Mouse (Mus musculus) B cell, adult 2 months (primary cell): ENCODE results near the gene 4931428F04Rik.
"Not testable (repeated sequence)": the region's sequence is repeated elsewhere in the genome, so short reads cannot be mapped to it uniquely, and the experiment has no call there.

ENCODE experiments used
- DNase-seq, 2 experiments: peaks; one replicate each; pipeline ENCODE4 v3.0.0; 2022

Gene 4931428F04Rik

GRCm38 (mm10) chr8:105306146-105306691 is 16.6 kb upstream of the 4931428F04Rik start:
- DNase-seq: no peak

- DNase-seq: peak; percentile 13 to 17
Measured at GRCm38 (mm10) chr8:105305211-105306145, 15.8 kb upstream of the 4931428F04Rik start, which contains the start of gene Elmo3. TSS of gene Elmo3 (plus strand) at chr8:105305601.

- no peak for DNase-seq
Measured at GRCm38 (mm10) chr8:105304325-105305210, 14.9 kb upstream of the 4931428F04Rik start.

GRCm38 (mm10) chr8:105303874-105304273 is 14.2 kb upstream of the 4931428F04Rik start:
- DNase-seq: no peak

- DNase-seq: no peak
Measured at GRCm38 (mm10) chr8:105303396-105303795, 13.7 kb upstream of the 4931428F04Rik start.

- no peak for DNase-seq
Measured at GRCm38 (mm10) chr8:105299962-105300361, 10.3 kb upstream of the 4931428F04Rik start.

- DNase-seq: no peak
Measured at GRCm38 (mm10) chr8:105298351-105299252, 8.9 kb upstream of the 4931428F04Rik start.

GRCm38 (mm10) chr8:105297511-105298192 is 8.0 kb upstream of the 4931428F04Rik start, which contains the start of gene E2f4:
TSS of gene E2f4 (plus strand) at chr8:105297663.
- peak; percentile 91 to 92 for DNase-seq

- DNase-seq: no peak
Measured at GRCm38 (mm10) chr8:105295895-105296573, 6.4 kb upstream of the 4931428F04Rik start, which contains the start of gene Exoc3l. TSS of gene Exoc3l (minus strand) at chr8:105296101.

- no peak for DNase-seq
Measured at GRCm38 (mm10) chr8:105295256-105295655, 5.6 kb upstream of the 4931428F04Rik start.

- DNase-seq: no peak
Measured at GRCm38 (mm10) chr8:105294776-105295175, 5.1 kb upstream of the 4931428F04Rik start.

- no peak for DNase-seq
Measured at GRCm38 (mm10) chr8:105293405-105293804, 3.7 kb upstream of the 4931428F04Rik start.

GRCm38 (mm10) chr8:105292471-105292870 is 2.8 kb upstream of the 4931428F04Rik start:
- no peak for DNase-seq

GRCm38 (mm10) chr8:105291802-105292201 is 2.1 kb upstream of the 4931428F04Rik start:
- DNase-seq: peak in 1 of 2 experiments; percentile 35

GRCm38 (mm10) chr8:105291364-105291763 is 1.7 kb upstream of the 4931428F04Rik start:
- DNase-seq: not testable (repeated sequence)

GRCm38 (mm10) chr8:105290554-105291314 is 1.1 kb upstream of the 4931428F04Rik start:
- peak; percentile 94 to 95 for DNase-seq

- DNase-seq: peak; percentile 97 to 98
Measured at GRCm38 (mm10) chr8:105288958-105289732, 519 bp downstream of the 4931428F04Rik start.

- DNase-seq: no peak
Measured at GRCm38 (mm10) chr8:105288231-105288630, 1.4 kb downstream of the 4931428F04Rik start.

- no peak for DNase-seq
Measured at GRCm38 (mm10) chr8:105286907-105287306, 2.8 kb downstream of the 4931428F04Rik start.
